Mouse (Mus musculus) monocyte, adult 2 months (primary cell): Measurements from ENCODE around the gene Rpl14.
A peak's percentile ranks its signal among the peaks of the same experiment; 100 is the strongest.
"Not testable (repeated sequence)": the region's sequence is repeated elsewhere in the genome, so short reads cannot be mapped to it uniquely, and the experiment has no call there.

ENCODE experiments used
- DNase-seq, 2 experiments: peaks; one replicate each; pipeline ENCODE4 v3.0.0; 2022; ENCODE audit warnings: low spot score in 2 of 2, low read depth in 1 of 2

Rpl14 gene

GRCm38 (mm10) chr9:120570741-120571592 lies at the start of gene Rpl14:
Gene Rpl14, plus strand, starts transcription at chr9:120571444.
- DNase-seq: peak; percentile 95 to 97

- no peak for DNase-seq
Measured at GRCm38 (mm10) chr9:120527270-120527669, 44.0 kb upstream of the Rpl14 start.

- no peak for DNase-seq
Measured at GRCm38 (mm10) chr9:120527919-120528318, 43.3 kb upstream of the Rpl14 start.

- no peak for DNase-seq
Measured at GRCm38 (mm10) chr9:120528815-120529510, 42.3 kb upstream of the Rpl14 start.

- no peak for DNase-seq
Measured at GRCm38 (mm10) chr9:120530471-120530870, 40.8 kb upstream of the Rpl14 start.

- DNase-seq: no peak
Measured at GRCm38 (mm10) chr9:120532062-120532461, 39.2 kb upstream of the Rpl14 start.

GRCm38 (mm10) chr9:120532691-120533090 lies 38.6 kb upstream of the Rpl14 start:
- no peak for DNase-seq

- DNase-seq: not testable (repeated sequence)
Measured at GRCm38 (mm10) chr9:120533446-120533950, 37.7 kb upstream of the Rpl14 start.

- no peak for DNase-seq
Measured at GRCm38 (mm10) chr9:120539662-120540251, 31.5 kb upstream of the Rpl14 start, which contains the start of gene Entpd3. Gene Entpd3, plus strand, starts transcription at chr9:120539818.

GRCm38 (mm10) chr9:120541411-120541810 lies 29.8 kb upstream of the Rpl14 start:
- no peak for DNase-seq

GRCm38 (mm10) chr9:120542241-120542640 lies 29.0 kb upstream of the Rpl14 start:
- no peak for DNase-seq

- DNase-seq: no peak
Measured at GRCm38 (mm10) chr9:120545994-120546393, 25.2 kb upstream of the Rpl14 start.

GRCm38 (mm10) chr9:120546482-120546881 lies 24.8 kb upstream of the Rpl14 start:
- no peak for DNase-seq

- no peak for DNase-seq
Measured at GRCm38 (mm10) chr9:120547026-120547668, 24.1 kb upstream of the Rpl14 start.

GRCm38 (mm10) chr9:120550778-120551177 lies 20.5 kb upstream of the Rpl14 start:
- no peak for DNase-seq

GRCm38 (mm10) chr9:120563590-120563989 lies 7.7 kb upstream of the Rpl14 start:
- no peak for DNase-seq

- no peak for DNase-seq
Measured at GRCm38 (mm10) chr9:120564247-120564646, 7.0 kb upstream of the Rpl14 start.

- DNase-seq: no peak
Measured at GRCm38 (mm10) chr9:120566384-120566783, 4.9 kb upstream of the Rpl14 start.

- no peak for DNase-seq
Measured at GRCm38 (mm10) chr9:120568917-120569316, 2.3 kb upstream of the Rpl14 start.

- no peak for DNase-seq
Measured at GRCm38 (mm10) chr9:120569721-120570333, 1.4 kb upstream of the Rpl14 start.

GRCm38 (mm10) chr9:120570334-120570725 lies 914 bp upstream of the Rpl14 start:
- DNase-seq: no peak
